Mouse (Mus musculus) gastrocnemius, adult 2 months (tissue): ENCODE measurements at regions not wholly inside any gene's neighbourhood (a gene's known extent, or its start where the extent isn't known, plus 50 kb on each side); places are given as distances from the start of the nearest gene placed in this dataset.

Experiments used
- DNase-seq: peaks from one replicate; pipeline ENCODE4 v3.0.0; 2022
- H3K27ac ChIP-seq: fragments of 200-600 bp; 2 replicates; pipeline ENCODE4 v1.8.1; 2022; ENCODE audit warnings: mild to moderate bottlenecking
- H3K4me3 ChIP-seq: fragments of 200-600 bp; 2 replicates; pipeline ENCODE4 v1.8.1; 2022; ENCODE audit warnings: mild to moderate bottlenecking, moderate library complexity
- CTCF ChIP-seq: fragments of 200-600 bp; IDR thresholded peaks from 2 replicates; pipeline ENCODE4 v1.8.1; 2022; ENCODE audit warnings: antibody characterized with exemption, mild to moderate bottlenecking, moderate library complexity
- intact Hi-C: fragments of 180-260 bp; cut with DNase I; formaldehyde crosslinking; loops from one replicate; pipeline ENCODE4 v1.15.1; 2025

- intact Hi-C loops = loop anchor here (2.0 kb wide), 1 partner anchor 24 kb away; no protein-coding TSS in a partner anchor
- no peak for TF ChIP-seq CTCF
- peak overlapping the region; percentile 23; the same call in 1 of the 2 replicates for H3K4me3 ChIP-seq
- H3K27ac ChIP-seq = peak overlapping the region; percentile 86
- DNase-seq = peak; percentile 84
Observed at GRCm38 (mm10) chr11:117568606-117568991, 84.4 kb downstream of the Gm11733 start.

GRCm38 (mm10) chr11:117569566-117570101 is 84.5 kb upstream of the Tnrc6c start:
- intact Hi-C loops = loop anchor here (2.0 kb wide), 1 partner anchor 25 kb away; no protein-coding TSS in a partner anchor
- no peak for TF ChIP-seq CTCF
- peak overlapping the region; percentile 86 for H3K27ac ChIP-seq
- H3K4me3 ChIP-seq = no peak overlapping the region
- DNase-seq = no peak

GRCm38 (mm10) chr11:117571858-117572257 is 82.2 kb upstream of the Tnrc6c start:
- TF ChIP-seq CTCF = no peak
- Histone ChIP-seq H3K27ac (no peak overlapping the region), H3K4me3 (no peak overlapping the region)
- intact Hi-C loops = no loop called here
- DNase-seq = no peak

GRCm38 (mm10) chr11:117574721-117575120 is 79.4 kb upstream of the Tnrc6c start:
- DNase-seq = peak; percentile 85
- intact Hi-C loops = no loop called here
- H3K4me3 ChIP-seq = peak overlapping the region; percentile 6; the same call in 1 of the 2 replicates
- H3K27ac ChIP-seq = peak overlapping the region; percentile 89
- no peak for TF ChIP-seq CTCF

GRCm38 (mm10) chr11:117579121-117579520 is 75.0 kb upstream of the Tnrc6c start:
- Histone ChIP-seq H3K4me3 (no peak overlapping the region), H3K27ac (no peak overlapping the region)
- no peak for TF ChIP-seq CTCF
- no peak for DNase-seq
- intact Hi-C loops = no loop called here

GRCm38 (mm10) chr11:117579720-117580119 is 74.4 kb upstream of the Tnrc6c start:
- no peak for DNase-seq
- Histone ChIP-seq H3K4me3 (no peak overlapping the region), H3K27ac (no peak overlapping the region)
- no peak for TF ChIP-seq CTCF
- intact Hi-C loops = no loop called here

GRCm38 (mm10) chr11:117583478-117583877 is 70.6 kb upstream of the Tnrc6c start:
- DNase-seq = no peak
- Histone ChIP-seq H3K4me3 (no peak overlapping the region), H3K27ac (no peak overlapping the region)
- TF ChIP-seq CTCF = no peak
- intact Hi-C loops = no loop called here

- Histone ChIP-seq H3K27ac (no peak overlapping the region), H3K4me3 (no peak overlapping the region)
- no peak for TF ChIP-seq CTCF
- intact Hi-C loops = no loop called here
- DNase-seq = no peak
Observed at GRCm38 (mm10) chr11:117585556-117585955, 68.5 kb upstream of the Tnrc6c start.

GRCm38 (mm10) chr11:117586063-117586462 is 68.0 kb upstream of the Tnrc6c start:
- H3K4me3 ChIP-seq = no peak overlapping the region
- DNase-seq = no peak
- no peak overlapping the region for H3K27ac ChIP-seq
- intact Hi-C loops = no loop called here
- no peak for TF ChIP-seq CTCF

- Histone ChIP-seq H3K27ac (no peak overlapping the region), H3K4me3 (no peak overlapping the region)
- no peak for TF ChIP-seq CTCF
- DNase-seq = no peak
- intact Hi-C loops = no loop called here
Observed at GRCm38 (mm10) chr11:117586857-117587425, 67.1 kb upstream of the Tnrc6c start.

- H3K27ac ChIP-seq = no peak overlapping the region
- DNase-seq = no peak
- no peak for TF ChIP-seq CTCF
- intact Hi-C loops = no loop called here
- no peak overlapping the region for H3K4me3 ChIP-seq
Observed at GRCm38 (mm10) chr11:117589006-117589405, 65.1 kb upstream of the Tnrc6c start.

GRCm38 (mm10) chr11:117589422-117589821 is 64.7 kb upstream of the Tnrc6c start:
- intact Hi-C loops = no loop called here
- TF ChIP-seq CTCF = no peak
- Histone ChIP-seq H3K27ac (no peak overlapping the region), H3K4me3 (no peak overlapping the region)
- no peak for DNase-seq

- intact Hi-C loops = no loop called here
- no peak overlapping the region for H3K4me3 ChIP-seq
- DNase-seq = no peak
- H3K27ac ChIP-seq = no peak overlapping the region
- no peak for TF ChIP-seq CTCF
Observed at GRCm38 (mm10) chr11:117592570-117592969, 61.5 kb upstream of the Tnrc6c start.

- peak; percentile 49 for TF ChIP-seq CTCF
- intact Hi-C loops = loop anchor here (5.0 kb wide), 1 partner anchor 54 kb away; no protein-coding TSS in a partner anchor
Observed at GRCm38 (mm10) chr11:117596201-117596600, 57.9 kb upstream of the Tnrc6c start.

More at GRCm38 (mm10) chr11:117596201-117596600, 57.9 kb upstream of the Tnrc6c start:
- Histone ChIP-seq H3K4me3 (peak overlapping the region; percentile 15; the same call in 1 of the 2 replicates), H3K27ac (peak overlapping the region; percentile 93)
- peak; percentile 91 for DNase-seq
